Mouse (Mus musculus) layer of hippocampus, adult 9-11 months (tissue): ENCODE data around the gene Unc13c.

ENCODE experiments used
- DNase-seq: peaks from one replicate; pipeline ENCODE4 v3.0.0; 2022

Gene Unc13c

GRCm38 (mm10) chr9:73968641-73969121 lies at the start of gene Unc13c:
Gene Unc13c (minus strand): TSS chr9:73968966.
- peak; percentile 15 for DNase-seq

- DNase-seq: no peak
Measured at GRCm38 (mm10) chr9:74007976-74008686, 39.4 kb upstream of the Unc13c start.

- DNase-seq: no peak
Measured at GRCm38 (mm10) chr9:74002388-74002990, 33.7 kb upstream of the Unc13c start.

- DNase-seq: no peak
Measured at GRCm38 (mm10) chr9:73988096-73988495, 19.3 kb upstream of the Unc13c start.

GRCm38 (mm10) chr9:73987236-73987635 lies 18.5 kb upstream of the Unc13c start:
- DNase-seq: no peak

DNA sequence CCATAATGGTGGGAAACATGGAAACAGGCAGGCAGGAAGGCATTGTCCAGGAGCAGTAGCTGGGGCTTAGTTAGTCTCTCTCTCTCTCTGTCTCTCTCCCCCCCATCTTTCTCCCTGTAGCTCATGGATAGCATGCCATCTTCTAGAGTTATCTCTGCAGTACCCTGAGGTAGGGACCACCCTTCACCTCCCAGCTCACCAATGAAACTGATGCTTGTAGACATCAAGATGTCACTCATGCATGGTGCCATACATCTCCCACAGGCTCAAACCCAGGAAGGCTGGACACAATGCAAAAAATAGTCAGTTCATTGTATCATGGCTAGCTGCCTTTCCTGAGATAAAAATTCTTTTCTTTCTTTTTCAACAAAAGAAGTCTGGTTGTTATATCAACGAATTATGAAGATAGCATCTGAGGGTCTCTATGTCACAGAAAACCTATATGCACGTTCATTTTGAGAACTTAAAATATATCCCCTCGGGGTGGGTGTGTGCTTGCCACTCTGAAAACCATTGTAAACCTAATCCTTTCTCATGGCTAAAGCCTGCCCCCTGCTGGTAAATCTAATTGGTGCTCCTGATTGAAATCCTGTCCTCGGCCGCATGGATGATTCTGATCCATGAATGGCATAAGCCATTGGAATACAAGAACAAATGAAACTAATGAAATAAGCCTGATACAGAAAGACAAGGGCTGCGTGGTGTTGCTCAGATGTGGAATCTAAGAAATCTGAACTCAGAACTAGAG lies 14.0 kb upstream of the Unc13c start:
- peak; percentile 47 for DNase-seq

GRCm38 (mm10) chr9:73972327-73972988 lies 3.7 kb upstream of the Unc13c start:
- no peak for DNase-seq

DNA sequence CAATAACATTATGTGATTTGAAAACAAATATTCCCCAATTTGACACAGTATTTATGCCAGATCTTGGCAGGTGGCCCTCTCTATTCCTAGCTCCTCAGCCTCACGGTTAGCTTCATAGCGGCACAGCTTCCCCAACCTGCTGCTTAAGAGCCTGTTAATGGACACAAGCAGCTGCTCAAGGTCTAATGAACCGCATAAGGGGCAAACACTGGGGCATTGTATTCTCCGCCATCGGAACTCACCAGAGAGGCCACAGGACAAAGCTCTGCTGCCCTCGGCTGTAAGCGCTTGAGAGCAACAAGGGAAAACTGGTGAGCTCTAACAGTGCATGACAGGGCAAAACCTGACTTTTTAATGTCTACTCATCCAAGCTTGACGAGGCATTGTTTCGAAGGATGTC lies 2.0 kb upstream of the Unc13c start:
- no peak for DNase-seq

- no peak for DNase-seq
Measured at GRCm38 (mm10) chr9:73965322-73965915, 3.3 kb downstream of the Unc13c start.

DNA sequence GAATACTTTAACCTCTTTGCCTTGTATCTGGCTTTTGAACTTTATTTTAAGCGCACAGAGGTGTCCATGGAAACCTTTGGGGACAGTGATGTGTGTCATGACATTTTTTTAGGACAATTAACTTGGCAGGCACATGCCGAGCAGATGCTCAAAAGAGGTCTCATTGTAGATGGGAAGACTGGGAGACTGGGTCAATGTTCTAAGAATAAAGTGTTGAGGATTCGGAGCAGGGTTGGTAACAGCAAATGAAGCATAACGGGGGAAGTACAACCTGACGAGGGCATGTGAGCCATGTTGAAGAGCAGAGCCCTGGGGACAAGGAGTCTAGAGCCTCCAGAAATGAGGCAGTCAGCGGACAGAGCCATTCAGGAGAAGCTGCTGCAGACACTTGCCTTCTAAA lies 6.3 kb downstream of the Unc13c start:
- no peak for DNase-seq

- no peak for DNase-seq
Measured at GRCm38 (mm10) chr9:73952331-73952730, 16.4 kb downstream of the Unc13c start.

DNA sequence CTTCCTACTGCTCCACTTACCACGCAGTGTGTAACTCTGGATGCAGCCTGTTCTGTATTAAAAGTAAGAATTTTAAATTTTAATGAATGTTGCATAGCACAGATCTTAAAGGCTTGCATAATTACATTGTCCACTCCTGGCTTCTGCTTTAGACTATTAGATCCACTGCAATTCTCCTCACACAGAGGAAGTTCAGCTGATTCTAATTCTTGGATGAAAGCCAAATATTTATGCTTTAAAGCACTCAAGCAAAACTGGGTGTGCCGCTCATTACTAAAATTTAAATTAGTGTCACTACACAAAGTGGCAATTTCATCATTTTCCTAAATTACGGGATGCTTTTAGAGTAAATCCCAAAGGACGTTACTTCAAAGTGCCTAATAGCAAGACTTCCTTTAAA lies 17.2 kb downstream of the Unc13c start:
- DNase-seq: no peak

DNA sequence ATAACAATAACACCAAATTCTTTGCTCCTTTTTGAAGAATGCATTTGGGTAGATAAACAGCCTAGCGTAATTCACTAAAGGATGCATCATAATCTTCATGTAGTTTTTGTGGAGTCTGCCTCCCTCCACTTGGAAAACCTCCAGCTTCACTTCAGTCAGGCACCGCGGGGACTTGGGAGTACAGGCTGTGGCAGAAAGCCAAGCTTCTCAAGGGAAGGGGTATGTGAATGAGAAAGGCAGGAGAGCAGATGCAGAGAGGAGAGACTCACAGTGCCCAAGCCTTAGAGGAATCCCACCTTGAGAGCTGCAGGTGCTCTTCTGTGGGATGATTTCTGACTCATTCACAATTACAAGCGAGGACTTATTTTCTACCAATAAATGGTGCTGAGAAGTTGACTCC lies 33.9 kb downstream of the Unc13c start:
- DNase-seq: no peak

DNA sequence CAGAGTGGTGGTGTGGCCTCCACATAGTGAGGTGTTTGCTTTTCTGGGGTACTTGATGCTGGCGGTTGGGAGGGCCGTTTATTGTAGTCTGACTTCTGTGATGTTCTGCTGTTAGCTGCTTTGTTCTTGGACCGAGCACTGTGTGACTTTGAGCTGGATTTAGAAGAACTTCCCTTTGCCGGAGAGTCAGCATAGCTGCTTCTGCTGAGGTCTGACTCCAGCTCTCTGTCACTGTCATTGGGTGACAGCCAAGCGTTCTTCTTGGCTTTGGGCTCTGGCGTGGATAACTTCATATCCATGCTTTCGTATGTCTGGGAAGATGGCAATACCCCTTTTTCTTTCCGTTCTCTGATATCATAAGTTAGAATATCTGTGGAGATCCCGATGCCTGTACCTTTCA lies 36.8 kb downstream of the Unc13c start:
- DNase-seq: no peak

GRCm38 (mm10) chr9:73927276-73927675 lies 41.5 kb downstream of the Unc13c start:
- no peak for DNase-seq

DNA sequence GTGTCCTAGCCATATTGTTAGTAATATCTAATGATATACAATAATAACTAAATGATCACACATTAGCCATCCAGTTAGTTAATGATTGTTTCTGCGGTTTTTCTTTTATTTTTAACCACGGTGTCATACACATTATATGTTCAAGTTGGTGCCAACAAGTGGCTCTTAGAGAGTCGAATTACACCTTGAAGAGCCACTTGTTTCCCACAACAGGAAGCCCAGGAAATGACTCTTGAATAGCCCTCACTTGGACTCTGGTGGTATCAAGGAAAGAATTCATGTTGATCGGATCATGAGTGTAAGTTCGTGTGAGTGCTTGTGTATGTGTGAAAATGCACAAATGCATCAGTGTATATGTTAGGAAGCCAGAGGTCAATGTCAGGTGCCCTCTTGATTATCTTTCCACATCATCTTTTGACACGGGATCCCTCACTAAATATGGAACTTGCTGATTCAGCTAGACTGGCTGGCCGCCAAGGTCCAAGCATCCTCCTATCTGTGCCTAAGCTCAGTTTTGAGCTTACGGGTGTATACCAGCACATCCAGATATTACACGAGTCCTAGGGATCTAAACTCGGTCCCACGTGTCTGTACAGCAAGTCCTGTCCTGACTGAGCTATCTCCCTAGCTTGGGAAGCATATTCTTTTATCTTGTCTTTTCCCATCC lies 46.2 kb downstream of the Unc13c start:
- no peak for DNase-seq

- no peak for DNase-seq
Measured at GRCm38 (mm10) chr9:73905959-73906358, 62.8 kb downstream of the Unc13c start.

DNA sequence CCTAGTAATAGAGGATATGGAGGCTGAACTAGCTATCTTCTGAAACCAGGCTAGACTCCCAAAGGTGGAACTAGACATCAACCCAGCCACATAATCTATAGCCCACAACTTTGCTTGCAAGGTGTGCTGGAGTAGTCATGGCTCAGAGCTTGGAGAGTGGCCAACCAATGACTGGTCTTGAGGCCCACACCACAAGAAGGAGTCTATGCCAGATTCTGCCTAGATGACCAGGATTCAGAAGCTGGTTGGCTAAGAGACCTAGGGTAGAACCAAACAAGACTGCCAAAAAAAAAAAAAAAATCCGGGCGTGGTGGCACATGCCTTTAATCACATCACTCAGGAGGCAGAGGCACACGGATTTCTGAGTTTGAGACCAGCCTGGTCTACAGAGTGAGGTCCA lies 70.2 kb downstream of the Unc13c start:
- DNase-seq: no peak

DNA sequence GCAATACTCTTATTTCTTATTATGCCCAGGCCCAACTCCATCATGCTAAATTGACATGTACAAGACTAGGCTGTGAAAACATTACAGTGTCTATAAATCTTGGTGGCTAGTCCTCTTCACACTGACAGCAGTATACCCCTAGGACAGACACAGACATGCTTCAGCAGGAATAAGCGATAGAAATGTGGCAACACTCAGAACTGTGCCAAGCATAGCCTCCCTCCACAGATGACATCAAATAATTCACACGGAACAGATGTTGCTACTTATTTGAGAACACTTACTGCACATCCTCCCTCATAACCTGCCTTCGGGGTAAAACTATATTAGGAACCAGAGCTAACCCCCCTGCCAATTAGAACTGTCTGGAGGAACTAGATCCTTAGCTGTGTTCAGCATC lies 72.6 kb downstream of the Unc13c start:
- no peak for DNase-seq

DNA sequence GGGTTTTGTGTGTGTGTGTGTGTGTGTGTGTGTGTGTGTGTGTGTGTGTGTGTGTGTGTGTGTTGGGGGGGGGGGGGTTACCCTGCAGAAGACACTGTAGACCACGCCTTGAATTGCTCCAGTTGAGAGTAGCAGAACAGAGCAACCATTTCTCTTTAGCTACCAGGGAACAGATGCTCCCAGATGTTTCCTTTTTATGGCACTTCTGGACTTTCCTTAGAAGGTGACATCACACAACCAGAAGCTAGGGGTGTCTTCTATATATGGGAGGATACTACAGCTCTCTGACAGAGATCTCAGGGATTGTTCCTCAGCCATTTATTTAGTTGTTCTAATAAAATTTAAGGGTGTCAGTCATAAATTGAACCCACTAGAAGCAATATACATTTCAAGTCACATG lies 85.2 kb downstream of the Unc13c start:
- no peak for DNase-seq

GRCm38 (mm10) chr9:73883143-73883542 lies 85.6 kb downstream of the Unc13c start:
- peak; percentile 6 for DNase-seq

DNA sequence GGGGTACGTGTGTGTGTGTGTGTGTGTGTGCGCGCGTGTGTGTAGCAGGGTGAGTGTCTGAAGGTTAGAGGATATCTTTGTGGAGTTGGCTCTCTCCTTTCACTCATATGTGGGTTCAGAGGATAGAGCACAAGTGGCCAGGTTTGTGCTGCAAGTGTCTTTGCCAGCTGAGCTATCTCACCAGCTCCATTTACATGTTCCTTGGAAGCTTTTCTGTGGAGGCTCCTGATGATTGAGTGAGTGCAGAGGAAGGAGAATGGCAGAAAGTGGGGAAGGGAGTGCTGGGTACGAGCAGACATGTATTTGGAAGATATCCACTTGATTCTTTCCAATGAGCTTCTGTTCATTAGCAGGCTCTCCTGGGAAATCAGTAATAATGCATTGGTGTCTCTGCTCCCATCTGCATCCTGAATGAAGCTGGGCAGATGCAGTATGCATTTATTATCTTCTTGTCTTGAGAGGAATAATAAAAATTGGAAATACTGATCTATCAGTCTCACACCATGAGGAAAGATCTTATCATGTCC lies 86.3 kb downstream of the Unc13c start:
- DNase-seq: no peak
